ENCODE assay signal across 11 mouse cellular contexts in genomic region chr6:37215655-37216054, GRCm38 (mm10).
DNase-seq lines count a peak whose midpoint lies in the region; ATAC-seq and TF ChIP-seq lines count a peak whose summit lies in the region.
"Had no signal": no experiment of that assay in that cellular context is flagged by ENCODE, and none has a peak within 500 bp of the region (broad histone marks: within the 10 kb centered on the region; RNA-seq: fewer than 3 reads in every experiment).

No protein-coding gene starts in this region.

- no peak for ATAC-seq in heart, embryonic 13.5 days (ENCODE audit: extremely low read depth, insufficient number of reproducible peaks, low FRiP score, low TSS enrichment)
- ATAC-seq in heart, postnatal 0 days (ENCODE audit: insufficient read depth, low read depth) = peak; percentile 28; the same call in 1 of the 2 replicates
- ATAC-seq in kidney, embryonic 15.5 days (replicated peaks; ENCODE audit: low FRiP score) = no peak
- ATAC-seq: CD4-positive, CD25-positive, alpha-beta regulatory T cell, adult 4 months had no signal

- DNase-seq in heart, postnatal 14 days = no peak
- peak; percentile 18 for DNase-seq in R1 (ENCODE audit: low read depth, low spot score)
- DNase-seq in cerebellum, adult 2 months = peak; percentile 68 to 81
- DNase-seq in heart, postnatal 0 days (ENCODE audit: low spot score) = no peak
- no peak for DNase-seq in kidney, adult 9 months
- DNase-seq: kidney, postnatal 4 days had no signal

- 8% methylated on average over 10 of the region's 10 CpGs for WGBS in heart, embryonic 13.5 days
- WGBS in cerebellum, adult 2 months = 5% methylated on average over 10 of the region's 10 CpGs
- 12% methylated on average over 10 of the region's 10 CpGs for WGBS in heart, postnatal 0 days
- WGBS in kidney, embryonic 15.5 days = 43% methylated on average over 10 of the region's 10 CpGs

- H3K9me3 ChIP-seq in heart, embryonic 13.5 days = no peaks in the 10 kb centered on the region
- H3K9me3 ChIP-seq in heart, postnatal 0 days (replicated peaks; ENCODE audit: control insufficient read depth, low read length) = no peaks in the 10 kb centered on the region
- no peaks in the 10 kb centered on the region for H3K9me3 ChIP-seq in kidney, embryonic 15.5 days (replicated peaks)
- H3K9me3 ChIP-seq: lung, embryonic 15.5 days had no signal

- no peak overlapping the region for H3K4me3 ChIP-seq in heart, embryonic 13.5 days
- H3K4me3 ChIP-seq in cerebellum, adult 2 months (replicated peaks; ENCODE audit: insufficient read depth, low read depth, low read length) = peak overlapping the region; percentile 13
- no peak overlapping the region for H3K4me3 ChIP-seq in heart, postnatal 0 days (ENCODE audit: low read depth, low read length)
- no peak overlapping the region for H3K4me3 ChIP-seq in kidney, embryonic 15.5 days (replicated peaks)
- H3K4me3 ChIP-seq: lung, embryonic 15.5 days had no signal

- H3K36me3 ChIP-seq in heart, embryonic 13.5 days = no peaks in the 10 kb centered on the region
- H3K36me3 ChIP-seq in heart, postnatal 0 days (replicated peaks; ENCODE audit: control insufficient read depth, insufficient read depth, low read length) = no peaks in the 10 kb centered on the region
- H3K36me3 ChIP-seq in kidney, embryonic 15.5 days = no peaks in the 10 kb centered on the region
- H3K36me3 ChIP-seq: lung, embryonic 15.5 days had no signal

- TF ChIP-seq CTCF in cerebellum, adult 2 months (IDR thresholded peaks at IDR 0.05; ENCODE audit: borderline replicate concordance, insufficient read depth, low read depth, low read length) = no peak
- no peak for TF ChIP-seq CTCF in heart, postnatal 0 days (IDR thresholded peaks at IDR 0.05; ENCODE audit: low read depth)

- H3K27me3 ChIP-seq in heart, embryonic 13.5 days (replicated peaks) = no peaks in the 10 kb centered on the region
- H3K27me3 ChIP-seq in cerebellum, adult 2 months (ENCODE audit: control insufficient read depth, insufficient read depth, low read length) = no peaks in the 10 kb centered on the region
- H3K27me3 ChIP-seq in heart, postnatal 0 days (ENCODE audit: control insufficient read depth, insufficient read depth, low read length) = no peaks in the 10 kb centered on the region
- H3K27me3 ChIP-seq in kidney, embryonic 15.5 days = no peaks in the 10 kb centered on the region
- H3K27me3 ChIP-seq: lung, embryonic 15.5 days; Patski had no signal

- peak overlapping the region; percentile 59; the same call in 1 of the 2 replicates for H3K9ac ChIP-seq in heart, embryonic 13.5 days
- no peak overlapping the region for H3K9ac ChIP-seq in heart, postnatal 0 days (replicated peaks; ENCODE audit: low read depth, low read length)
- H3K9ac ChIP-seq in kidney, embryonic 15.5 days = no peak overlapping the region
- H3K9ac ChIP-seq: lung, embryonic 15.5 days had no signal

- H3K27ac ChIP-seq in heart, embryonic 13.5 days (replicated peaks) = peak overlapping the region; percentile 76
- peak overlapping the region; percentile 18; the same call in 1 of the 2 replicates for H3K27ac ChIP-seq in cerebellum, adult 2 months (ENCODE audit: insufficient read depth, low read length)
- 0 out of 2 replicates have a peak overlapping the region, but pooled peaks have one; percentile 17 for H3K27ac ChIP-seq in heart, postnatal 0 days (ENCODE audit: low read depth)
- H3K27ac ChIP-seq in kidney, embryonic 15.5 days = no peak overlapping the region
- H3K27ac ChIP-seq: lung, embryonic 15.5 days had no signal

- H3K4me1 ChIP-seq in heart, embryonic 13.5 days = peaks cover 58% of the 10 kb centered on the region
- peaks cover 31% of the 10 kb centered on the region for H3K4me1 ChIP-seq in cerebellum, adult 2 months (ENCODE audit: control insufficient read depth, insufficient read depth, low read length)
- peaks cover 33% of the 10 kb centered on the region for H3K4me1 ChIP-seq in heart, postnatal 0 days (ENCODE audit: control insufficient read depth, insufficient read depth)
- H3K4me1 ChIP-seq in kidney, embryonic 15.5 days = peaks cover 30% of the 10 kb centered on the region

- intact Hi-C loops in heart, postnatal 14 days (cut with DNase I) = no loop called here

- TF ChIP-seq EP300 in heart, postnatal 0 days (IDR thresholded peaks at IDR 0.05; ENCODE audit: low read depth) = no peak

- no peak for TF ChIP-seq POLR2A in cerebellum, adult 2 months (IDR thresholded peaks at IDR 0.05; ENCODE audit: borderline replicate concordance, insufficient read depth, low read length)

- H3K4me2 ChIP-seq in heart, embryonic 13.5 days = peak overlapping the region; percentile 51
- peak overlapping the region; percentile 21 for H3K4me2 ChIP-seq in heart, postnatal 0 days (ENCODE audit: low read depth, low read length)
- H3K4me2 ChIP-seq in kidney, embryonic 15.5 days = no peak overlapping the region
- H3K4me2 ChIP-seq: lung, embryonic 15.5 days had no signal

Comparison
In these comparisons a context has a peak if more than half of its experiments do, and no peak if none do; other contexts are left out.
1. DNase-seq: peak in R1 (single experiment) and cerebellum, adult 2 months (2 of 2); none in heart, postnatal 14 days (0 of 2), heart, postnatal 0 days (single experiment) and kidney, adult 9 months (single experiment).